Mouse (Mus musculus) cerebellum, adult 2 months (tissue): ENCODE results near the gene Gemin7. TPM values are rescaled to one million over a fixed set of nuclear protein-coding genes. Genes with fewer than 3 reads are reported as not detected.

Experiments
- DNase-seq, 2 experiments: peaks; one replicate each; pipeline ENCODE4 v3.0.0; 2021
- H3K27ac ChIP-seq: fragments of 200-500 bp; 2 replicates; pipeline ENCODE4 v1.5.1; 2012; ENCODE audit warnings: low read length, control low read depth, inconsistent platforms; ENCODE audit not compliant: insufficient read depth
- H3K27me3 ChIP-seq: fragments of 200-500 bp; 2 replicates; pipeline ENCODE4 v1.6.1; 2012; ENCODE audit warnings: inconsistent platforms, mild to moderate bottlenecking, low read length, moderate library complexity; ENCODE audit not compliant: control insufficient read depth, insufficient read depth
- H3K4me1 ChIP-seq: fragments of 200-500 bp; 2 replicates; pipeline ENCODE4 v1.6.1; 2011; ENCODE audit warnings: low read length; ENCODE audit not compliant: control insufficient read depth, insufficient read depth
- H3K4me3 ChIP-seq: fragments of 200-500 bp; replicated peaks from 2 replicates; pipeline ENCODE3; 2011; ENCODE audit warnings: mild to moderate bottlenecking, low read depth, low read length, control low read depth; ENCODE audit not compliant: insufficient read depth
- CTCF ChIP-seq: fragments of 200-500 bp; IDR thresholded peaks from 2 replicates; pipeline ENCODE4 v1.5.1; 2011; ENCODE audit warnings: low read depth, mild to moderate bottlenecking, control low read depth, low read length, moderate library complexity, borderline replicate concordance; ENCODE audit not compliant: insufficient read depth
- POLR2A ChIP-seq: fragments of 200-500 bp; IDR thresholded peaks from 2 replicates; pipeline ENCODE4 v1.6.1; 2011; ENCODE audit warnings: low read length, control low read depth, borderline replicate concordance; ENCODE audit not compliant: insufficient read depth
- WGBS: fragments of 180-500 bp; shearing (Covaris S2); methylation state at CpG from one replicate; pipeline ENCODE4 v1.1.7; 2018; 5-methylcytosine and 5-hydroxymethylcytosine counted together
- polyA plus RNA-seq: library from polyadenylated mRNA; depleted of rRNA; stranded (reverse); fragments of >200 nt; gene quantifications from 2 replicates; pipeline ENCODE4 v1.2.3, GENCODE M21; 2012; rRNA removed

The Gemin7 gene
- polyA plus RNA-seq, 1 experiment: 86.1 TPM

DNA sequence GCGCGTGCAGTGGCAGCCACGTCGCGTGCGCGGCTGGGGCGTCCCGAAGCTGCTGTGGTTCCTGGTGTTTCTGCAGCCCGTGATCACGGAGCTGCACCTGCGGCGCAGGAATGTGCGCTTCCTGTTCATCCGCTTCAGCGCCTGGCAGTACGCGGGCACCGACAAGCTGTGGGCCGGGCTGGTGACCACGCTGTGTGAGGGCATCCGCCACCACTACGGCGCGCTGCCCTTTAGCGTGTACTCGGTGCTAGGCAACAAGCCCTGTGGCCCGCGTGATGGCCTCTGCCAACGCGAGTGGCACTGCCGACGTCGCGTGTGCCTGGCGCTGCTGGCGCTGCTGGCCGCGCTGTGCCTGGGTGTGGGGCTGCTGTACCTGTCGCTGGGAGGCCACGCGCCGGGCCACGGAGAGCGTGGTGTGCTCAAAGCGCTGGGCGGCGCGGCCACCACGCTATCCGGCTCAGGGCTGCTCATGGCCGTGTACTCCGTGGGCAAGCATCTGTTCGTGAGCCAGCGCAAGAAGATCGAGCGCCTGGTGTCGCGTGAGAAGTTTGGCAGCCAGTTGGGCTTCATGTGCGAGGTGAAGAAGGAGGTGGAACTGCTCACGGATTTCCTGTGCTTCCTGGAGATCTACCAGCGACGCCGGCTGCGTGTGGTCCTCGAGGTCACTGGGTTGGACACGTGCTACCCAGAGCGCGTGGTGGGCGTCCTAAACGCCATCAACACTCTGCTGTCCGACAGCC lies 54.2 kb downstream of the Gemin7 start:
- peaks cover 3% of the 10 kb centered on the region; the same call in 1 of the 2 replicates for H3K27me3 ChIP-seq
- no peak overlapping the region for H3K4me3 ChIP-seq
- peaks cover 15% of the 10 kb centered on the region for H3K4me1 ChIP-seq
- 3% methylated on average over 72 of the region's 72 CpGs for WGBS
- no peak for DNase-seq
- TF ChIP-seq CTCF (no peak), POLR2A (no peak)
- no peak overlapping the region for H3K27ac ChIP-seq

GRCm38 (mm10) chr7:19520032-19520431 lies 57.4 kb downstream of the Gemin7 start:
- no peak overlapping the region for H3K4me3 ChIP-seq
- peaks cover 21% of the 10 kb centered on the region for H3K4me1 ChIP-seq
- H3K27me3 ChIP-seq: peaks cover 3% of the 10 kb centered on the region; the same call in 1 of the 2 replicates
- WGBS: 16% methylated on average over 23 of the region's 23 CpGs
- TF ChIP-seq POLR2A (no peak), CTCF (no peak)
- no peak overlapping the region for H3K27ac ChIP-seq
- DNase-seq: no peak

GRCm38 (mm10) chr7:19517652-19518365 lies 59.6 kb downstream of the Gemin7 start, which contains the start of gene Nkpd1:
Nkpd1 (plus strand) TSS chr7:19517838.
- no peak within 1 kb of the TSS for H3K27ac ChIP-seq
- peaks cover 6% of the 10 kb centered on the region for H3K4me1 ChIP-seq
- H3K4me3 ChIP-seq: peak within 1 kb of the TSS; percentile 33
- peak; percentile 60 to 62 for DNase-seq
- H3K27me3 ChIP-seq: no peaks in the 10 kb centered on the region
- WGBS: under 1% methylated on average over 23 of the region's 29 CpGs
- TF ChIP-seq POLR2A (no peak), CTCF (peak; percentile 63)

Other genes starting within 250 kb of the Gemin7 start
- gene Ercc1, start 232.8 kb downstream of the Gemin7 start, polyA plus RNA-seq: 52.2 and 53.9 TPM in 2 replicates
- 12.6 and 12.7 TPM in 2 replicates for gene Cd3eap, start 218.1 kb downstream of the Gemin7 start, polyA plus RNA-seq
- gene Ppp1r13l, start 217.8 kb downstream of the Gemin7 start, polyA plus RNA-seq: 4.1 and 4.8 TPM in 2 replicates
- 45.0 and 46.3 TPM in 2 replicates for gene Ercc2, start 195.6 kb downstream of the Gemin7 start, polyA plus RNA-seq
- 1.7 and 2.1 TPM in 2 replicates for gene Klc3, start 173.5 kb downstream of the Gemin7 start, polyA plus RNA-seq
- gene Ckm, start 172.8 kb downstream of the Gemin7 start, polyA plus RNA-seq: 0.08 and 0.11 TPM in 2 replicates
- gene Mark4, start 118.8 kb downstream of the Gemin7 start, polyA plus RNA-seq: 50.3 and 52.8 TPM in 2 replicates
- gene Exoc3l2, start 114.3 kb downstream of the Gemin7 start, polyA plus RNA-seq: 0.21 and 0.57 TPM in 2 replicates
- gene Bloc1s3, start 69.2 kb downstream of the Gemin7 start, polyA plus RNA-seq: 8.6 and 9.2 TPM in 2 replicates
- 23.0 and 26.2 TPM in 2 replicates for gene Trappc6a, start 69.2 kb downstream of the Gemin7 start, polyA plus RNA-seq
- 1.3 and 1.8 TPM in 2 replicates for gene Nkpd1, start 59.8 kb downstream of the Gemin7 start, polyA plus RNA-seq
- gene Ppp1r37, start 14.5 kb downstream of the Gemin7 start, polyA plus RNA-seq: 134 and 136 TPM in 2 replicates
- gene Zfp296, start 308 bp downstream of the Gemin7 start, polyA plus RNA-seq: 3.4 and 4.0 TPM in 2 replicates
- 151 and 152 TPM in 2 replicates for gene Clasrp, start 26.9 kb upstream of the Gemin7 start, polyA plus RNA-seq
- gene Relb, start 51.8 kb upstream of the Gemin7 start, polyA plus RNA-seq: 4.7 and 5.8 TPM in 2 replicates
- gene Clptm1, start 87.4 kb upstream of the Gemin7 start, polyA plus RNA-seq: 158 and 159 TPM in 2 replicates
- gene Apoc2, start 100.3 kb upstream of the Gemin7 start, polyA plus RNA-seq: not detected in 2 replicates
- gene Gm44805, start 103.8 kb upstream of the Gemin7 start, polyA plus RNA-seq: not detected in 2 replicates
- not detected in 2 replicates for gene Apoc4, start 103.9 kb upstream of the Gemin7 start, polyA plus RNA-seq
- 5.1 and 6.6 TPM in 2 replicates for gene Apoc1, start 115.1 kb upstream of the Gemin7 start, polyA plus RNA-seq
- gene Apoe, start 121.6 kb upstream of the Gemin7 start, polyA plus RNA-seq: 2,800 and 2,936 TPM in 2 replicates
- 125 TPM in 2 replicates for gene Tomm40, start 137.8 kb upstream of the Gemin7 start, polyA plus RNA-seq
- 8.9 and 9.3 TPM in 2 replicates for gene Nectin2, start 172.9 kb upstream of the Gemin7 start, polyA plus RNA-seq
- 24.7 and 25.3 TPM in 2 replicates for gene Bcam, start 193.4 kb upstream of the Gemin7 start, polyA plus RNA-seq
- gene Cblc, start 219.2 kb upstream of the Gemin7 start, polyA plus RNA-seq: not detected in 2 replicates
- gene Bcl3, start 245.2 kb upstream of the Gemin7 start, polyA plus RNA-seq: 0.80 and 0.84 TPM in 2 replicates